9 mouse cellular contexts compared by ENCODE assay signal in the genomic region with DNA sequence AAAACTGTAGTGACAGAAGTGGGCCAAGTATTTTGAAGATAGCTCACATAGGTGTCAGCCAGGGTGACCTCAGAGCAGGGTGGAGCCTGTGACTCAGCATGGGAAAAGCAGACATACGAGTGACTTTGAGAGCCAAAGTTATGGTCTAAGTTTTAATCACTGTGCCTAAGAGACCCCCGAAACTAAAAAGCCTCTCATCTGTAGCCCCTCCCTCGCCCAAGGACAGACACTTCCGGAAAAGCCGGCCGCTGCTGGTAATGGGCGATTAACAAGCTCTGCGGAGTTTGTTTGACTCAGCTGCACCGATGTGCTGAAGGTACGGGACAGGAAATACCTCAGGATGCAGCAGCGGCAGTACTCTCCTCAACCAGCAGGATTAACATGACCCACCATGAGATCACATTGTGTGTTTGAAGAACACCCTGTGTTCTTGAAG.
DNase-seq lines count a peak whose midpoint lies in the region; ATAC-seq and TF ChIP-seq lines count a peak whose summit lies in the region.
"Had no signal": no experiment of that assay in that cellular context is flagged by ENCODE, and none has a peak within 500 bp of the region (broad histone marks: within the 10 kb centered on the region; RNA-seq: fewer than 3 reads in every experiment).

No protein-coding gene starts in this region.

- no peaks in the 10 kb centered on the region for H3K27me3 ChIP-seq in heart, embryonic 11.5 days (ENCODE audit: control insufficient read depth, insufficient read depth, low read length)
- no peaks in the 10 kb centered on the region for H3K27me3 ChIP-seq in lung, postnatal 0 days (replicated peaks; ENCODE audit: insufficient read depth, low read length)
- H3K27me3 ChIP-seq: Patski had no signal

- no peak overlapping the region for H3K27ac ChIP-seq in heart, embryonic 11.5 days (ENCODE audit: low read depth, low read length)
- peak overlapping the region; percentile 43; the same call in 1 of the 2 replicates for H3K27ac ChIP-seq in lung, postnatal 0 days (ENCODE audit: low read length)

- no peak overlapping the region for H3K9ac ChIP-seq in heart, embryonic 11.5 days (ENCODE audit: low read depth, low read length)
- no peak overlapping the region for H3K9ac ChIP-seq in lung, postnatal 0 days (replicated peaks; ENCODE audit: low read depth)

- no peaks in the 10 kb centered on the region; the same call in 1 of the 2 replicates for H3K4me1 ChIP-seq in heart, embryonic 11.5 days (ENCODE audit: control insufficient read depth, insufficient read depth, low read length)
- H3K4me1 ChIP-seq in lung, postnatal 0 days (ENCODE audit: insufficient read depth, low read depth, low read length): 0 out of 2 replicates have a peak, but pooled peaks cover 3% of the 10 kb centered on the region

- peak overlapping the region; percentile 37 for H3K4me2 ChIP-seq in heart, embryonic 11.5 days
- H3K4me2 ChIP-seq in lung, postnatal 0 days (replicated peaks; ENCODE audit: low read depth, low read length): peak overlapping the region; percentile 17; the same call in 1 of the 2 replicates

- peak; percentile 10; the same call in 1 of the 2 replicates for TF ChIP-seq EP300 in lung, postnatal 0 days (IDR thresholded peaks at IDR 0.05)

- no peaks in the 10 kb centered on the region for H3K36me3 ChIP-seq in heart, embryonic 11.5 days (ENCODE audit: control insufficient read depth, insufficient read depth, low read length)
- no peaks in the 10 kb centered on the region for H3K36me3 ChIP-seq in lung, postnatal 0 days (ENCODE audit: insufficient read depth, low read length)

- peak; percentile 63 for TF ChIP-seq CTCF in lung, postnatal 0 days (IDR thresholded peaks at IDR 0.05)

- no peaks in the 10 kb centered on the region for H3K9me3 ChIP-seq in heart, embryonic 11.5 days (replicated peaks; ENCODE audit: control insufficient read depth, low read length)
- H3K9me3 ChIP-seq in lung, postnatal 0 days (ENCODE audit: low read length): no peaks in the 10 kb centered on the region

- peak; percentile 30 for DNase-seq in embryo, embryonic 10 days (ENCODE audit: low spot score)
- no peak for DNase-seq in embryo, embryonic 11 days
- DNase-seq in CD8-positive naive resting alpha-beta T cell, adult 2 months (ENCODE audit: low read depth in 2 of 2, low spot score in 2 of 2): peak; percentile 10 to 41
- DNase-seq in lung, postnatal 0 days (ENCODE audit: low spot score): peak; percentile 71
- DNase-seq in spleen, adult 18-20 months: no peak
- no peak for DNase-seq in spleen, postnatal 36 days (ENCODE audit: low spot score in 2 of 2)
- no peak for DNase-seq in layer of hippocampus, adult 8-10 months (ENCODE audit: low spot score in 2 of 2)

- no peak for ATAC-seq in heart, embryonic 11.5 days (replicated peaks; ENCODE audit: insufficient number of reproducible peaks, low FRiP score, low TSS enrichment)
- peak; percentile 14; the same call in 1 of the 2 replicates for ATAC-seq in lung, postnatal 0 days
- ATAC-seq: Patski had no signal

- no peak overlapping the region for H3K4me3 ChIP-seq in heart, embryonic 11.5 days (ENCODE audit: low read depth, low read length)
- no peak overlapping the region for H3K4me3 ChIP-seq in lung, postnatal 0 days (ENCODE audit: low read depth, low read length)

- WGBS in heart, embryonic 11.5 days (ENCODE audit: insufficient replicate concordance): 53% methylated on average over 11 of the region's 11 CpGs
- WGBS in lung, postnatal 0 days: 36% methylated on average over 11 of the region's 11 CpGs

Comparison
In these comparisons a context has a peak if more than half of its experiments do, and no peak if none do; other contexts are left out.
1. DNase-seq: peak in embryo, embryonic 10 days (single experiment), CD8-positive naive resting alpha-beta T cell, adult 2 months (2 of 2) and lung, postnatal 0 days (single experiment); none in embryo, embryonic 11 days (single experiment), spleen, adult 18-20 months (0 of 2), spleen, postnatal 36 days (0 of 2) and layer of hippocampus, adult 8-10 months (0 of 2).